Mouse (Mus musculus) G1E (cell line): Measurements from ENCODE around the gene Rap1gap2.

Experiments used
- CTCF ChIP-seq: IDR thresholded peaks from 2 replicates; pipeline ENCODE4 v1.5.1; 2012; ENCODE audit warnings: low read depth, low read length, inconsistent platforms, mixed read lengths
- GATA1 ChIP-seq: IDR thresholded peaks from 2 replicates; pipeline ENCODE4 v1.6.1; 2012; ENCODE audit warnings: borderline replicate concordance, low read length, inconsistent platforms, mixed read lengths
- GATA2 ChIP-seq: IDR thresholded peaks from 2 replicates; pipeline ENCODE4 v1.6.1; 2012; ENCODE audit warnings: low read depth, low read length, inconsistent platforms, borderline replicate concordance
- POLR2AphosphoS5 ChIP-seq: IDR thresholded peaks from 2 replicates; pipeline ENCODE4 v1.6.1; 2012; ENCODE audit warnings: low read depth, low read length, inconsistent platforms; ENCODE audit not compliant: insufficient replicate concordance
- TAL1 ChIP-seq: conservative IDR thresholded peaks from 2 replicates; pipeline ENCODE4 v1.6.1; 2012; ENCODE audit warnings: low read depth, low read length, inconsistent platforms, mixed read lengths

- TF ChIP-seq CTCF (no peak), GATA1 (no peak), TAL1 (no peak), GATA2 (no peak), POLR2AphosphoS5 (no peak)
These were observed 108.2 kb downstream of the Rap1gap2 start for GRCm38 (mm10) chr11:74502485-74502884.
